Mouse (Mus musculus): Measurements from ENCODE around the gene Thrb. TPM values are rescaled to one million over a fixed set of nuclear protein-coding genes. Genes with fewer than 3 reads are reported as not detected.

Gene Thrb
- polyA plus RNA-seq, 1 experiment from 2014 or later = 1.2 TPM

DNA sequence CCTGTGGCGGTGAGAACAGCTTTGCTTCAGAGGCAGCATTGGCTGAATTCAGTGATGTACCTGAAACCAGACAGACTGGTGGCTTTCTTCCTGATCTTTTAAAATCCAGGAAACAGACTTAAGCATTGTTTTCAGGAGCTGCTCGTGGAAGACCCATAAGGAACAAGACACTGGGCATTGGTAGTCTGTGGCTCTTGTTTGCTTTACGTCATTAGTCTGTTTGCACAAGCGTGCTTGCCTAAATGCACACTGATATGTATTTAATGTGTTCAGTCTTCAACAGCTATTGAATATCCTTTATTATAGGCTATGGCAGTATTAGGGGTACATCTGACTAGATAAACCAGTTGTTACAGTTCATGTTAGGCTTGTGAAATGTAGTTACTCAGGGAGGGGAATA lies 67.8 kb downstream of the Thrb start:
- Histone ChIP-seq H3K4me1 (ENCODE audit: control insufficient read depth, insufficient read depth, low read length) (no peaks in the 10 kb centered on the region), H3K27me3 (ENCODE audit: control insufficient read depth, insufficient read depth, low read length) (no peaks in the 10 kb centered on the region), H3K4me2 (ENCODE audit: low read depth, low read length) (no peak overlapping the region), H3K4me3 (ENCODE audit: low read length) (no peak overlapping the region), H3K36me3 (ENCODE audit: control insufficient read depth, insufficient read depth) (no peaks in the 10 kb centered on the region), H3K27ac (ENCODE audit: low read length) (no peak overlapping the region), H3K9me3 (replicated peaks; ENCODE audit: control insufficient read depth, low read length) (no peaks in the 10 kb centered on the region), H3K9ac (ENCODE audit: low read length) (no peak overlapping the region)
- WGBS = 71% methylated on average over 4 of the region's 4 CpGs
- ATAC-seq (replicated peaks; ENCODE audit: extremely low read depth, insufficient read depth, low FRiP score) = no peak

DNA sequence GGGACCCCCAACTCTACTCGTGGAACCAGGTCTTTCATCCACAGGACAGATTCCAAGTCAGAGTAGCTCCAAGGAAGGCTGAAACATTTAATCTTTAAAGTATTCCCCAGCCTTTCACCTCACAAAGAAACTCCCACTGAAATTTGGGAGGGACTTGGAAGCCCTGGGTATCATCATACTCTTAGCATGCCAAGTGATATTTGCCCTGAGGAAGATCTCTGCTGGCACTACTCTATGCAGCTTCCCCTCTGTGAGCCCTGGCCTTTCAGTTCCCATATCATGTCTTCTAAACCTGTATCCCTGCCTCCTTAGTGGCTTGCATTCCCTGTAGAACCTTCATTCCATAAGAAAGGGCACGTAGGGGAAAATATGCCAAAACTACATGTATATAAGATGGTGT lies 68.8 kb downstream of the Thrb start:
- no peak overlapping the region for H3K27ac ChIP-seq (ENCODE audit: low read length)
- no peak overlapping the region for H3K4me3 ChIP-seq (ENCODE audit: low read length)
- H3K4me2 ChIP-seq (ENCODE audit: low read depth, low read length) = no peak overlapping the region
- H3K36me3 ChIP-seq (ENCODE audit: control insufficient read depth, insufficient read depth) = no peaks in the 10 kb centered on the region
- 68% methylated on average over 2 of the region's 2 CpGs for WGBS
- H3K9me3 ChIP-seq (replicated peaks; ENCODE audit: control insufficient read depth, low read length) = no peaks in the 10 kb centered on the region
- no peaks in the 10 kb centered on the region for H3K4me1 ChIP-seq (ENCODE audit: control insufficient read depth, insufficient read depth, low read length)
- no peak overlapping the region for H3K9ac ChIP-seq (ENCODE audit: low read length)
- no peak for ATAC-seq (replicated peaks; ENCODE audit: extremely low read depth, insufficient read depth, low FRiP score)
- no peaks in the 10 kb centered on the region for H3K27me3 ChIP-seq (ENCODE audit: control insufficient read depth, insufficient read depth, low read length)

DNA sequence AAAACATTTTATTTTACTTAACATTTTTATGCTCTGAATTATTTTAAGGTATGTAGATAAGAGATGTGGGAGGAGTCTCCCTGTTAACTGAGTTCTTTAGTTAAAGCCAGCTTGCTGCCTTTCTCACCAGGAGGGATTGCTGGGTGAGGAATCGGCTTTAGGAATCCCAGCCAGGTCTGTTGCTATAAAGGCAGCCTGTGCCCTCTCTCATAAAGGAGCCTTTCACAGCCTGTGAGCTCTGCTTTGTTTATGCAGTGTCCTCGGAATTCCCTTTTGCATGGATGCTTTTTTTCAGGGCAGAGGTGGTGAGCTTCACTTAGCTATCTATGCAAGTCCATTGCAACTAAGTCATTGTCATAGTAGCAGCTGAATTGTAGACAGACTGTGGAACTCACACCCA lies 71.0 kb downstream of the Thrb start:
- WGBS = 23% methylated on average over 2 of the region's 2 CpGs
- Histone ChIP-seq H3K9ac (ENCODE audit: low read length) (no peak overlapping the region), H3K4me2 (ENCODE audit: low read depth, low read length) (no peak overlapping the region), H3K4me1 (ENCODE audit: control insufficient read depth, insufficient read depth, low read length) (no peaks in the 10 kb centered on the region), H3K9me3 (replicated peaks; ENCODE audit: control insufficient read depth, low read length) (no peaks in the 10 kb centered on the region), H3K27ac (ENCODE audit: low read length) (no peak overlapping the region), H3K36me3 (ENCODE audit: control insufficient read depth, insufficient read depth) (no peaks in the 10 kb centered on the region), H3K27me3 (ENCODE audit: control insufficient read depth, insufficient read depth, low read length) (no peaks in the 10 kb centered on the region), H3K4me3 (ENCODE audit: low read length) (no peak overlapping the region)
- ATAC-seq (replicated peaks; ENCODE audit: extremely low read depth, insufficient read depth, low FRiP score) = no peak

DNA sequence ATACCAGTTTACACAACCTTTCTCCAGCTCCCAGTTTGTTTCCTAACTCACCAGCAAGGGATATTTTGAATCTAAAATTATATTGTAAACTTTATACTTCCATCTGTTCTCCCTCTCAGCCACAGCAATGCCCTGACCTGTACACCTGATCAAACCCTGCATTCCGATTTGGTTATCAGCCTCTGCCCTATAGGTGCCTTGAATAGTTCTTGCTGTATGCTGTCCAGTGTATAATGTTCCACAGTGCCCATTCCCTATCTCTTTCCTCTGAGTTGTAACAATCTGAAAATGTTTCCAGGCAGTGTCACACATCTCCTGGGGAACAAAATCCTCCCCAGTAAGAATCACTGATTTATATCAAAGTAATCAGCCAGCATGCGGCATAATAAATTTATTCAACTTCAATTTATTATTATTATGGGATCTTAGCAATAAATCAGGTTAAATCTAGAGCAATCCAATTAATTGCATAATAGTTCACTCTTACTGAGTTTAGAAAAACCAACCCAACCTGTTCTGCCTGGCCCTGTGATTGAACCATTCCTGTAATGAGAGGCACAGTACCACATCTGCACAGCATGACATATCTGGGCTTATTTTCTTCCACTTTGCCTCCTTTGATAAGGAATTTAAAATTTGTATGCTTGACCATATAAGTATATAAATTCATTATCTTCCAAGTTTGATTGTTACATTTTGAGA lies 73.2 kb downstream of the Thrb start:
- Histone ChIP-seq H3K36me3 (ENCODE audit: control insufficient read depth, insufficient read depth) (no peaks in the 10 kb centered on the region), H3K4me2 (ENCODE audit: low read depth, low read length) (no peak overlapping the region), H3K4me3 (ENCODE audit: low read length) (no peak overlapping the region), H3K27ac (ENCODE audit: low read length) (no peak overlapping the region), H3K9me3 (replicated peaks; ENCODE audit: control insufficient read depth, low read length) (no peaks in the 10 kb centered on the region), H3K4me1 (ENCODE audit: control insufficient read depth, insufficient read depth, low read length) (no peaks in the 10 kb centered on the region), H3K27me3 (ENCODE audit: control insufficient read depth, insufficient read depth, low read length) (no peaks in the 10 kb centered on the region), H3K9ac (ENCODE audit: low read length) (no peak overlapping the region)
- no peak for ATAC-seq (replicated peaks; ENCODE audit: extremely low read depth, insufficient read depth, low FRiP score)
- 87% methylated on average over 2 of the region's 2 CpGs for WGBS

DNA sequence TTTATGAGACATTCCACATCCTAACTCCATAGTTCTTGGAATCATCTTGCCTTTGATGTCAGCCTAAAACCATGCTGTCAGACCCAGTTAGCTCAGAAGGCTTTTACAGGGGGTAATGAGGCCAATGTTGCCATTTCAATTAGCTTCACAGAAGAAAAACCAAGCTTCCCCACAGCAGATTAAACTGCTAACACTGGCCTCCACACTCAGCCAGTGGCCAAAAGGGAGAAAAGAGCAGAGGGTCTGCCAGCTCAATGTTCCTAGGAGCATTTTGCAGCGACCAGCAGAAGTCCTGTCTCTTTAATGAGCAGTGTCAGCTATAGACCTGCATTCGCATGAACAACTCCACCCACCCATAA lies 73.7 kb downstream of the Thrb start:
- Histone ChIP-seq H3K4me3 (ENCODE audit: low read length) (no peak overlapping the region), H3K9me3 (replicated peaks; ENCODE audit: control insufficient read depth, low read length) (no peaks in the 10 kb centered on the region), H3K36me3 (ENCODE audit: control insufficient read depth, insufficient read depth) (no peaks in the 10 kb centered on the region), H3K4me1 (ENCODE audit: control insufficient read depth, insufficient read depth, low read length) (no peaks in the 10 kb centered on the region), H3K27me3 (ENCODE audit: control insufficient read depth, insufficient read depth, low read length) (no peaks in the 10 kb centered on the region), H3K27ac (ENCODE audit: low read length) (no peak overlapping the region), H3K9ac (ENCODE audit: low read length) (no peak overlapping the region), H3K4me2 (ENCODE audit: low read depth, low read length) (no peak overlapping the region)
- no peak for ATAC-seq (replicated peaks; ENCODE audit: extremely low read depth, insufficient read depth, low FRiP score)
- WGBS = 68% methylated on average over 2 of the region's 2 CpGs

DNA sequence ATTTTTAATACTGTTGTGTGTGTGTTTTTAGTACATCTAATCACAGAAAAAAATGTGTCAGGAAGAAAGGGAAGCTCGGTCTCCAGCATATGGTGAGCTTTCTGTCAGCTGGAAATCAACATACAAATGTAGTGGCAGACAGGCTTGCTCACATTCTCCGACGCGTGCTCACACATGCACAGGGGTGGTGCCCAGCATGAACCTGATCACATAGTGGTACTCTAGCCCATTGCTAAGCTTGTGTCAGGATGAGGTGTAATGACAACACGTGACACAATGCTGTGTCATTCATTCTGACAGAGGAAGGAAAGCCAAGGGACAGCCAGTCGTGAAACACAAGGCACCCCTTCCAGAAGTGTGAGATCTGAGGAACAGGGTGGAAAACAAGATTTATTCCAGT lies 75.4 kb downstream of the Thrb start:
- H3K27ac ChIP-seq (ENCODE audit: low read length) = no peak overlapping the region
- H3K9me3 ChIP-seq (replicated peaks; ENCODE audit: control insufficient read depth, low read length) = no peaks in the 10 kb centered on the region
- no peak overlapping the region for H3K4me2 ChIP-seq (ENCODE audit: low read depth, low read length)
- ATAC-seq (replicated peaks; ENCODE audit: extremely low read depth, insufficient read depth, low FRiP score) = no peak
- H3K9ac ChIP-seq (ENCODE audit: low read length) = no peak overlapping the region
- H3K4me3 ChIP-seq (ENCODE audit: low read length) = no peak overlapping the region
- H3K36me3 ChIP-seq (ENCODE audit: control insufficient read depth, insufficient read depth) = no peaks in the 10 kb centered on the region
- WGBS = 68% methylated on average over 6 of the region's 6 CpGs
- no peaks in the 10 kb centered on the region for H3K4me1 ChIP-seq (ENCODE audit: control insufficient read depth, insufficient read depth, low read length)
- no peaks in the 10 kb centered on the region for H3K27me3 ChIP-seq (ENCODE audit: control insufficient read depth, insufficient read depth, low read length)

DNA sequence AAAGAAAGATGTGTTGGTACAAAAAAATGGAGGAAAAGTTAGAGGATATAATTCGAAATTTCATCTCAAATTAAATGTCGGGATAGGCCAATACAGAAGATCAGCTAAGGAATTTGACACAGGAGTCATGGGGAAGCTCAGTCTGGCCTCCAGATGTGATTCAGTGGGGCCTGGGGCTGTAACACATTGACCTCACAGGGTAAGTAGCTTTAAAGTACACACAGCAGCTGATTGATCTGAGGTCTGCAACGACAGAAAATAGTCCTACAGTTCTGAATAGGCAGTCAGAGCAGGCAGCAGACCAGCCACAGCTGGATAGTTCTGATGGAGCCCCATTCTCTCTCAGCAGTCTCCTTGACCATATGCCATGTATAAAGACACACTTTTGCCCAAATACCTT lies 80.8 kb downstream of the Thrb start:
- H3K9me3 ChIP-seq (replicated peaks; ENCODE audit: control insufficient read depth, low read length) = no peaks in the 10 kb centered on the region
- no peak overlapping the region for H3K27ac ChIP-seq (ENCODE audit: low read length)
- no peaks in the 10 kb centered on the region for H3K27me3 ChIP-seq (ENCODE audit: control insufficient read depth, insufficient read depth, low read length)
- H3K4me1 ChIP-seq (ENCODE audit: control insufficient read depth, insufficient read depth, low read length) = 0 out of 2 replicates have a peak, but pooled peaks cover 2% of the 10 kb centered on the region
- no peak overlapping the region for H3K9ac ChIP-seq (ENCODE audit: low read length)
- 31% methylated on average over 3 of the region's 3 CpGs for WGBS
- H3K4me2 ChIP-seq (ENCODE audit: low read depth, low read length) = no peak overlapping the region
- H3K4me3 ChIP-seq (ENCODE audit: low read length) = no peak overlapping the region
- no peaks in the 10 kb centered on the region for H3K36me3 ChIP-seq (ENCODE audit: control insufficient read depth, insufficient read depth)
- ATAC-seq (replicated peaks; ENCODE audit: extremely low read depth, insufficient read depth, low FRiP score) = no peak

DNA sequence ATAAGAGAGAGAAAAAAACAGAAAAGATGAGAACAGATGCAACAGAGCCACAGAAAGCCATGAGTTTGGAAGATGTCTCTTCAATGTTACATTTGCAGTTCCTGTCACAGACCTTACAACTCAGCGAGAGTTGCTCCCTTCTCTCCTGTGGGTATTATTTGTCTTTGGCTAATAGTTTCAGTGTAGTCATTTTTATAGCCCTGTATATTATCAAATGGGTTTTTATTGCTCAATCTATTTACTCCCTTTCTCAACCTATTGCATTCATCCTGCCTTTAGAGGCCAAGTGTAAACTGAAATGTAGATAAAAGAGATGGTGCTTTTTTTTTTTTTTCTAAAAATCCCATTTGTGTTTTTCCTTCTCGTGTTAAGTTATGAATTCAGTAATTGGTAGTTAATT lies 82.2 kb downstream of the Thrb start:
- H3K9ac ChIP-seq (ENCODE audit: low read length) = no peak overlapping the region
- H3K36me3 ChIP-seq (ENCODE audit: control insufficient read depth, insufficient read depth) = no peaks in the 10 kb centered on the region
- 0 out of 2 replicates have a peak, but pooled peaks cover 2% of the 10 kb centered on the region for H3K4me1 ChIP-seq (ENCODE audit: control insufficient read depth, insufficient read depth, low read length)
- H3K4me3 ChIP-seq (ENCODE audit: low read length) = no peak overlapping the region
- H3K27ac ChIP-seq (ENCODE audit: low read length) = no peak overlapping the region
- WGBS = 79% methylated on average over 2 of the region's 2 CpGs
- no peaks in the 10 kb centered on the region for H3K27me3 ChIP-seq (ENCODE audit: control insufficient read depth, insufficient read depth, low read length)
- no peak overlapping the region for H3K4me2 ChIP-seq (ENCODE audit: low read depth, low read length)
- no peaks in the 10 kb centered on the region for H3K9me3 ChIP-seq (replicated peaks; ENCODE audit: control insufficient read depth, low read length)
- no peak for ATAC-seq (replicated peaks; ENCODE audit: extremely low read depth, insufficient read depth, low FRiP score)

DNA sequence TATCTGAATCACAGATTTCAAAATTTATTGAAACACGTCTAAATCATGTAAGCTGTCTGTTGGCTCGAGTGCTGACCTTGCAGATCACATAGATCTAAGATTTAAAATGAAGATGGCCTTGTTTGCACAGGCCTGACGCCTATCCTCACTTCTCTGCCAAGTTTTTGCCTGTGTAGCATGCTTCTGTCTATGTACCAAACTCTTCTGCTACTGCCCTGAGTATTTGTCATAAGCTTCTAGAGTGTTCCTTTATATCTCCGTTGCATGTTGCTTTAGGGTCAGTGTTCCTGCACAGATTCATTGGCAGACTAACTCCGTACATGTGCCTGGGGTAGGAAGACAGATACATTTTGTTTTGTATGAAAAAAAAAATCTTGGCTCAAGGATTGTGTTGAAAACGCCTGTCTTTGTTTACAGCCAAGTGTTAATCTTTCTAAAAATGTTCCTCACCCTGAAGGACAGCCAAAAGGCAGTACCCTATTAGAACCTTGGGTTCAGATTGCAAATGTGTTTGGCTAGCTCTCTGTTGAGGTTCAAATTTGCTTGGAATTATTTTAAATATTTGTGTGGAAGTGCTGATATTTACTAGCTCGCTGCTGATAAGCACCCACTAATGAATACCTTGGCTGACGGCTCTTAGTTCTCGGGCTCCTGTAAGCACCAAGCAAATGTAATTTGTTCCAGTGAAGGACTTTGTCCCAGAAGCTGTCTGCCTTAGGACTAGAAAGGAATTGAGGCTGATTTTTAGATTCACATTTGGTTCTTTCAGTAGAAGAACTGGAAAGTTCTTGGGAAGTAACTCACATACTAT lies 83.0 kb downstream of the Thrb start:
- no peak overlapping the region for H3K4me2 ChIP-seq (ENCODE audit: low read depth, low read length)
- H3K4me3 ChIP-seq (ENCODE audit: low read length) = no peak overlapping the region
- no peak overlapping the region for H3K9ac ChIP-seq (ENCODE audit: low read length)
- ATAC-seq (replicated peaks; ENCODE audit: extremely low read depth, insufficient read depth, low FRiP score) = no peak
- no peaks in the 10 kb centered on the region for H3K9me3 ChIP-seq (replicated peaks; ENCODE audit: control insufficient read depth, low read length)
- no peaks in the 10 kb centered on the region for H3K36me3 ChIP-seq (ENCODE audit: control insufficient read depth, insufficient read depth)
- H3K4me1 ChIP-seq (ENCODE audit: control insufficient read depth, insufficient read depth, low read length) = 0 out of 2 replicates have a peak, but pooled peaks cover 2% of the 10 kb centered on the region
- no peaks in the 10 kb centered on the region for H3K27me3 ChIP-seq (ENCODE audit: control insufficient read depth, insufficient read depth, low read length)
- 45% methylated on average over 9 of the region's 9 CpGs for WGBS
- no peak overlapping the region; the same call in 1 of the 2 replicates for H3K27ac ChIP-seq (ENCODE audit: low read length)

All from heart, embryonic 16.5 days (tissue).